Mouse (Mus musculus): ENCODE measurements around the gene Zdhhc18. TPM values are rescaled to one million over a fixed set of nuclear protein-coding genes. Genes with fewer than 3 reads are reported as not detected.
"Not testable (repeated sequence)": the region's sequence is repeated elsewhere in the genome, so short reads cannot be mapped to it uniquely, and the experiment has no call there.

Gene Zdhhc18
- polyA plus RNA-seq, 1 experiment from 2014 or later = 7.0 TPM

GRCm38 (mm10) chr4:133662421-133662820 is 12.5 kb upstream of the Zdhhc18 start:
- no peak overlapping the region for H3K9ac ChIP-seq (replicated peaks)
- no peaks in the 10 kb centered on the region for H3K27me3 ChIP-seq (replicated peaks)
- H3K9me3 ChIP-seq (replicated peaks) = no peaks in the 10 kb centered on the region
- no peak overlapping the region for H3K4me3 ChIP-seq (replicated peaks)
- 0 out of 2 replicates have a peak, but pooled peaks cover 5% of the 10 kb centered on the region for H3K36me3 ChIP-seq
- ATAC-seq (ENCODE audit: low FRiP score) = no peak
- H3K4me1 ChIP-seq = peaks cover 43% of the 10 kb centered on the region
- H3K27ac ChIP-seq (replicated peaks) = no peak overlapping the region
- 94% methylated on average over 8 of the region's 8 CpGs for WGBS
- no peak overlapping the region for H3K4me2 ChIP-seq

DNA sequence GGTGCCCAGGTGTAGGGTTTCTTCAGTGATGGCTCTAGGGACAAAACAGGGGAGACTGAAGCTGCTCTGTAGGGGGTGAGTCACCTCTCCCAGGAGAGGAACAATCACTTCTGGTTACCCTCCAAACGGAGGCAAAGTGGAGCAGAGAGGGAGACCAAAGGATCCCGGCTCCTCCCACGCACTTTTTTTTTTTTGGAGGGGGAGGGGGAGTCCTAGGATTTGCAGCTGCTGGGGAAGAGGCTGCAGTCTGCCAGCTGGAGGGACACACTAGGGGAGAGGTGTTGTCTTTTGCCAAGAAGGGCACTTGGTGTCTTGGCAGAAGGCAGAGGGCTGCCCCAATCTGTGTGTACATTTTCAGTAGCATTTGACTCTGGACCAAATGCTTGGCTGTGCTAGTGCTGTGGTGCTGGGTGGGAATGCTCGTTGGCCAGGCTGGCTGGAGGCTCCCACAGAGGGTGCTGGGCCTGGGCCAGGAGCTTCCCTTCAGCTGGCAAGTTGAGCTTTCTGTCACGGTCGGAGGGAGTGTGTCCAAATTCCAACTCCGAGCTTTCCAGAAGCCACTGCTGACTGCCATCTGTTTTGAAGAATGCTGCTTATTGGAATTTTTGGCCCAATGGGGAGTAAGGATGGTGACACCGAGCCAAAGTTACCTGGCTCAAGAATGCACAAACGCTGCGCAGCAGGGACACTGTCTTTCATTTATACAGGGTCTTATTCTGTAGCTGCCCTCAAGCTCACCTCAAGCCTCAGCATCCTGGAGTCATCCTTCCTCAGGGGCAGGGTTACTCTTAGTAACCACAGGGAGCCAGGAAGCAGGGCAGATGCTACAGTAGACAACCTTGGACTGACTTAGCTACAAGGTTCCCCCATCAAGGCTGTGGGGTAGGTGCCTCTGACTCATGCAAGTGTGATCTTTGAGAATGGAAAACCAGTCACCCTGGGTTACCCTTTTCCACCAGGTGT is 10.5 kb upstream of the Zdhhc18 start:
- H3K9ac ChIP-seq (replicated peaks) = no peak overlapping the region; the same call in 1 of the 2 replicates
- H3K27me3 ChIP-seq (replicated peaks) = no peaks in the 10 kb centered on the region
- no peaks in the 10 kb centered on the region for H3K9me3 ChIP-seq (replicated peaks)
- H3K4me2 ChIP-seq = peak overlapping the region; percentile 45
- H3K27ac ChIP-seq (replicated peaks) = peak overlapping the region; percentile 85
- 11% methylated on average over 10 of the region's 10 CpGs for WGBS
- ATAC-seq (ENCODE audit: low FRiP score) = peak; percentile 86
- peaks cover 41% of the 10 kb centered on the region for H3K4me1 ChIP-seq
- H3K36me3 ChIP-seq = 0 out of 2 replicates have a peak, but pooled peaks cover 2% of the 10 kb centered on the region
- peak overlapping the region; percentile 8 for H3K4me3 ChIP-seq (replicated peaks)

- peak overlapping the region; percentile 85 for H3K27ac ChIP-seq (replicated peaks)
- H3K4me1 ChIP-seq = peaks cover 34% of the 10 kb centered on the region
- no peaks in the 10 kb centered on the region for H3K9me3 ChIP-seq (replicated peaks)
- H3K9ac ChIP-seq (replicated peaks) = no peak overlapping the region; the same call in 1 of the 2 replicates
- H3K27me3 ChIP-seq (replicated peaks) = no peaks in the 10 kb centered on the region
- 0 out of 2 replicates have a peak, but pooled peaks cover 2% of the 10 kb centered on the region for H3K36me3 ChIP-seq
- peak overlapping the region; percentile 45 for H3K4me2 ChIP-seq
- WGBS = 8% methylated on average over 15 of the region's 15 CpGs
- ATAC-seq (ENCODE audit: low FRiP score) = no peak
- peak overlapping the region; percentile 8 for H3K4me3 ChIP-seq (replicated peaks)
Observed at GRCm38 (mm10) chr4:133659497-133660192, 9.7 kb upstream of the Zdhhc18 start.

DNA sequence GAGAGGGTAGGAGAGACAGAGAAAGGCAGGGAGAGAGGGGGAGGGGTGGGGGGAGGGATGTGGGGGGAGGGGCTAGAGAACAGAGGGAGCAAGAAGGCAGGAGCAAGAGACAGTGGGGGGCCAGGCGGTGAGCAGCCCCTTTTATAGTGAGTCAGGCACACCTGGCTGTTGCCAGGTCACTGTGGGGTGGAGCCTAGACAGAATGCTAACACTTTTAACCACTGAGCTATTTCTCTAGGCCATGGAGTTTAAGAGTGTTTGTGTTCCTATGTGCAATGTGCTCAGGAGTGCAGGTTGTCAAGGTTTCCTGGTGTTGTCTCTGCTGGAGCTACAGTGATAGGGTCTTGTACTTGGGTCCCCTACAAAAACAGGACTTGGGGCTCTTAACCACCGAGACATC is 8.8 kb upstream of the Zdhhc18 start:
- Histone ChIP-seq H3K27ac (replicated peaks) (peak overlapping the region; percentile 85; the same call in 1 of the 2 replicates), H3K36me3 (0 out of 2 replicates have a peak, but pooled peaks cover 2% of the 10 kb centered on the region), H3K9ac (replicated peaks) (no peak overlapping the region), H3K4me1 (peaks cover 33% of the 10 kb centered on the region), H3K4me2 (no peak overlapping the region), H3K27me3 (replicated peaks) (no peaks in the 10 kb centered on the region), H3K4me3 (replicated peaks) (no peak overlapping the region), H3K9me3 (replicated peaks) (no peaks in the 10 kb centered on the region)
- WGBS = 31% methylated on average over 2 of the region's 2 CpGs
- ATAC-seq (ENCODE audit: low FRiP score) = no peak

- no peaks in the 10 kb centered on the region for H3K9me3 ChIP-seq (replicated peaks)
- no peak overlapping the region for H3K4me2 ChIP-seq
- 0 out of 2 replicates have a peak, but pooled peaks cover 2% of the 10 kb centered on the region for H3K36me3 ChIP-seq
- no peaks in the 10 kb centered on the region for H3K27me3 ChIP-seq (replicated peaks)
- H3K9ac ChIP-seq (replicated peaks) = no peak overlapping the region
- ATAC-seq (ENCODE audit: low FRiP score) = no peak
- no peak overlapping the region for H3K27ac ChIP-seq (replicated peaks)
- WGBS = 65% methylated on average over 5 of the region's 5 CpGs
- H3K4me3 ChIP-seq (replicated peaks) = no peak overlapping the region
- H3K4me1 ChIP-seq = peaks cover 33% of the 10 kb centered on the region
Observed at GRCm38 (mm10) chr4:133657829-133658458, 8.0 kb upstream of the Zdhhc18 start.

GRCm38 (mm10) chr4:133656997-133657396 is 7.0 kb upstream of the Zdhhc18 start:
- 25% methylated on average over 4 of the region's 4 CpGs for WGBS

DNA sequence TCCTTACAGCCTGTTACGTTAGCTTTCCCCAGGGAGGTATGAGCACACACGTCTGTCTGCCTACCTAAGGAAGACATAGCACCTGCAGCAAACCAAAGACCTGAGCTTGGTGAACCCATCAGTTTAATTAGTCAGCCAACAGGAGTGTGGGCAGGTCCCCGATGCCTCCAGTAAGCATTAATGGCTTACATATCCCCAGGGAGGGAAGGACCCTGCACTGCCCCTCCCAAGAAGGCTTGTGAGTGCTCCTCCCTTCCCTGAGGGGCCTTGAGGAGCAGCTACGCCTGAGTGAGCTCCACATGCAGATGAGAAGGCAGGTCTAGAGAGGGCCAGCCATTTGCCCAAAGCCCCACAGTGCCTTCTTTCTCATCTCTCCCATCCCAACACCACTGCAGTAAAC is 6.3 kb upstream of the Zdhhc18 start:
- Histone ChIP-seq H3K9me3 (replicated peaks) (no peaks in the 10 kb centered on the region), H3K27ac (replicated peaks) (no peak overlapping the region), H3K27me3 (replicated peaks) (no peaks in the 10 kb centered on the region), H3K9ac (replicated peaks) (no peak overlapping the region), H3K4me3 (replicated peaks) (no peak overlapping the region), H3K4me1 (peaks cover 30% of the 10 kb centered on the region), H3K36me3 (no peaks in the 10 kb centered on the region), H3K4me2 (no peak overlapping the region)
- ATAC-seq (ENCODE audit: low FRiP score) = no peak
- 46% methylated on average over 4 of the region's 4 CpGs for WGBS

More at GRCm38 (mm10) chr4:133656997-133657396, 7.0 kb upstream of the Zdhhc18 start:
- H3K4me1 ChIP-seq = peaks cover 33% of the 10 kb centered on the region
- no peak overlapping the region for H3K4me3 ChIP-seq (replicated peaks)
- H3K9ac ChIP-seq (replicated peaks) = no peak overlapping the region
- no peak overlapping the region for H3K4me2 ChIP-seq
- no peaks in the 10 kb centered on the region for H3K9me3 ChIP-seq (replicated peaks)
- no peaks in the 10 kb centered on the region for H3K27me3 ChIP-seq (replicated peaks)
- ATAC-seq (ENCODE audit: low FRiP score) = no peak
- H3K36me3 ChIP-seq = 0 out of 2 replicates have a peak, but pooled peaks cover 2% of the 10 kb centered on the region
- no peak overlapping the region for H3K27ac ChIP-seq (replicated peaks)

- not testable (repeated sequence) for H3K27me3 ChIP-seq (replicated peaks); ATAC-seq (ENCODE audit: low FRiP score); H3K4me2 ChIP-seq; H3K36me3 ChIP-seq; H3K4me3 ChIP-seq (replicated peaks); H3K9me3 ChIP-seq (replicated peaks); H3K4me1 ChIP-seq; H3K27ac ChIP-seq (replicated peaks); H3K9ac ChIP-seq (replicated peaks)
- WGBS = 96% methylated on average over 5 of the region's 5 CpGs
Observed at GRCm38 (mm10) chr4:133654070-133654469, 4.1 kb upstream of the Zdhhc18 start.

GRCm38 (mm10) chr4:133652746-133653145 is 2.8 kb upstream of the Zdhhc18 start:
- no peak overlapping the region for H3K4me2 ChIP-seq
- no peaks in the 10 kb centered on the region for H3K27me3 ChIP-seq (replicated peaks)
- no peaks in the 10 kb centered on the region for H3K9me3 ChIP-seq (replicated peaks)
- no peak overlapping the region for H3K27ac ChIP-seq (replicated peaks)
- 0 out of 2 replicates have a peak overlapping the region, but pooled peaks have one; percentile 20 for H3K9ac ChIP-seq (replicated peaks)
- no peaks in the 10 kb centered on the region for H3K36me3 ChIP-seq
- no peak overlapping the region for H3K4me3 ChIP-seq (replicated peaks)
- ATAC-seq (ENCODE audit: low FRiP score) = no peak
- WGBS = 83% methylated on average over 10 of the region's 10 CpGs
- peaks cover 6% of the 10 kb centered on the region; the same call in 1 of the 2 replicates for H3K4me1 ChIP-seq

DNA sequence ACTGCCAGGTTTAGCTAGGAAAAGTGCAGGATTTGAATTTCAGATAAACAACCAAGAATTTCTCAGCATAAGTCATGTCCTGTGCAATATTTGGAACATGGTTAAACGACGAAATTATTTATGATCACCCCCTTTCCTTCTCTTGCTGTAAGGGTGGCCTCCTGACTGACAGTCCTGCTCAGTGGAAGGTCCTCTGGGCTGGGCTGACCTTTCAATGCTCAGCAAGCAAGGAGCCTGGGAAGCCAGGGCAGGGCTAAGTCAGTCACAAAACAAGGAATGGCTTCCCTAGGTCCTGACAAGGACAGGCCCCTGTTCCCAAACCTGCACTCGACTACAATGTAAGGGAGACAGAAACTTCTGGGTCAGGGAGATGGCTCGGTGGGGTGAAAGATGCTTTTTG is 2.0 kb upstream of the Zdhhc18 start:
- H3K27ac ChIP-seq (replicated peaks) = no peak overlapping the region
- no peak overlapping the region for H3K4me2 ChIP-seq
- H3K27me3 ChIP-seq (replicated peaks) = no peaks in the 10 kb centered on the region
- no peak overlapping the region for H3K4me3 ChIP-seq (replicated peaks)
- 71% methylated on average over 4 of the region's 4 CpGs for WGBS
- no peak for ATAC-seq (ENCODE audit: low FRiP score)
- no peak overlapping the region for H3K9ac ChIP-seq (replicated peaks)
- H3K36me3 ChIP-seq = no peaks in the 10 kb centered on the region
- no peaks in the 10 kb centered on the region for H3K9me3 ChIP-seq (replicated peaks)
- H3K4me1 ChIP-seq = peaks cover 6% of the 10 kb centered on the region; the same call in 1 of the 2 replicates

DNA sequence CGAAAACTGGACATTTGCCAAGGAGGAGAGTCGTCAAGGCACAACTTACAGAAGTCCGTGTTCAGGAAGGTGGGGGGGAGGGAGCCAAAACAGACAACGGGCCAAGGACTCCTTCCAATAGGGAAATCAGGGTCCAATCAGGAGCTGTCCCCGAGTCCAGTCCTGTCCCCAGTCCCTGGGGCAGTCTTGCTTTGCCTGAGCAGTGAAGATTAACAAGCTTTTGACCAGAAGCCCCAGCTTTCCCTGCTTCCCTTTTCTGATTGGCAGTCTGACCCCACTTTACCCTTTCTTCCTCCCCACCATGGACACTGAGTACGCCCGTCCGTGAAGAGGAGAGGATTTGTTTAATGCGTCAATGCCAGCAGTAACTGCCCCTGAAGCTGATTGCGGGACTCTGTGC is 1.5 kb upstream of the Zdhhc18 start:
- H3K9me3 ChIP-seq (replicated peaks) = no peaks in the 10 kb centered on the region
- no peaks in the 10 kb centered on the region for H3K27me3 ChIP-seq (replicated peaks)
- no peak overlapping the region for H3K27ac ChIP-seq (replicated peaks)
- H3K4me3 ChIP-seq (replicated peaks) = no peak overlapping the region
- H3K4me2 ChIP-seq = no peak overlapping the region
- WGBS = 65% methylated on average over 10 of the region's 10 CpGs
- H3K9ac ChIP-seq (replicated peaks) = no peak overlapping the region
- peaks cover 5% of the 10 kb centered on the region; the same call in 1 of the 2 replicates for H3K4me1 ChIP-seq
- no peaks in the 10 kb centered on the region for H3K36me3 ChIP-seq
- ATAC-seq (ENCODE audit: low FRiP score) = no peak

All from neural tube, embryonic 15.5 days (tissue).